Mouse (Mus musculus): ENCODE data around the gene Uspl1. TPM values are rescaled to one million over a fixed set of nuclear protein-coding genes. Genes with fewer than 3 reads are reported as not detected.

The Uspl1 gene
- polyA plus RNA-seq, 1 experiment from 2014 or later = 65.1 TPM

DNA sequence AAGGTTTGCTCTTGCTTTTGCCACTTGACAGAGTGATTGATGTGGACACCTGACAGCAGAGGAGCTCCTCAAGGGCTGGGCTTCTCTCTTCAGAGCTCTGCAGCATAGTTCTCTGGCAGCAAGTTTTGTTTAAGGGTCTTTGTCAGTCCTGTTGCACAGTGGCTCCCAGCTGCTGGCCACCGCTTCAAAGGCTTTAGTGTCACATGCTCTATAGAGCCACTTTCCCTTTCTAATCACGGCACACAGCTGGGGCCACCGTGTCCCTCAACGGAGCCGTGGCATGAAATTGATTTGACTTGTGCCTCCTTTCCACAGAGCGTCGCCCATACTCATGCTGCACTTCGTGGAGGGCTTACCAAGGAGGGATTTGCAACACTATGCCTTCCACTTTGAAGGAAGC is 25.2 kb downstream of the Uspl1 start:
- peak; percentile 94 for ATAC-seq (ENCODE audit: low FRiP score, low TSS enrichment)
- Histone ChIP-seq H3K4me2 (ENCODE audit: low read length) (no peak overlapping the region), H3K27me3 (ENCODE audit: control insufficient read depth, insufficient read depth, low read length) (no peaks in the 10 kb centered on the region), H3K9me3 (ENCODE audit: control insufficient read depth, low read length) (no peaks in the 10 kb centered on the region), H3K9ac (replicated peaks; ENCODE audit: low read length) (no peak overlapping the region), H3K27ac (replicated peaks; ENCODE audit: low read depth, low read length) (peak overlapping the region; percentile 38; the same call in 1 of the 2 replicates), H3K36me3 (ENCODE audit: control insufficient read depth, insufficient read depth, low read length) (peaks cover 55% of the 10 kb centered on the region), H3K4me3 (replicated peaks; ENCODE audit: low read depth, low read length) (no peak overlapping the region), H3K4me1 (ENCODE audit: control insufficient read depth, insufficient read depth, low read length) (0 out of 2 replicates have a peak, but pooled peaks cover 9% of the 10 kb centered on the region)
- 15% methylated on average over 8 of the region's 8 CpGs for whole genome bisulfite sequencing
- DNase-seq = peak; percentile 87

DNA sequence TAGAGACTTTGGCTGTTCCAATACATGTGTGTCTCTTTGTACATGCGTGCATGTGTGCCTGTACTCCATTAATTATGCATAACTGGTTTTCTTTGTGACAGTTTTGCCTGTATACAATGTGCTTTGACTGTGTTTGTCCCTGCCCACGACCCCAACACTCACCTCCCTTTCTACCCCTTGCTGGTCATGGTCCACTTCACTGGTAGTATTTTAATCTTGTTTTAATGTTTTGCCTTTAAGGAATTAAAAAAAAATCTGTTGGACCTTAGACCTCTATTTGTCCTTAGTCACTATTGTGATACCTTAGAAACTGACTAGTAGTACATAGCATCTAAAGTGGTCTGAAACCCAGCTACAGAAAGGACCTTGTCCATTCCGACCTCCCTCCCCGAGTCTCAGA is 26.9 kb downstream of the Uspl1 start:
- 60% methylated on average over 4 of the region's 4 CpGs for WGBS
- Histone ChIP-seq H3K4me1 (ENCODE audit: control insufficient read depth, insufficient read depth, low read length) (0 out of 2 replicates have a peak, but pooled peaks cover 9% of the 10 kb centered on the region), H3K4me3 (replicated peaks; ENCODE audit: low read depth, low read length) (no peak overlapping the region), H3K9me3 (ENCODE audit: control insufficient read depth, low read length) (no peaks in the 10 kb centered on the region), H3K4me2 (ENCODE audit: low read length) (no peak overlapping the region), H3K27ac (replicated peaks; ENCODE audit: low read depth, low read length) (no peak overlapping the region), H3K9ac (replicated peaks; ENCODE audit: low read length) (no peak overlapping the region), H3K27me3 (ENCODE audit: control insufficient read depth, insufficient read depth, low read length) (no peaks in the 10 kb centered on the region), H3K36me3 (ENCODE audit: control insufficient read depth, insufficient read depth, low read length) (peaks cover 59% of the 10 kb centered on the region)
- no peak for DNase-seq
- ATAC-seq (ENCODE audit: low FRiP score, low TSS enrichment) = no peak

DNA sequence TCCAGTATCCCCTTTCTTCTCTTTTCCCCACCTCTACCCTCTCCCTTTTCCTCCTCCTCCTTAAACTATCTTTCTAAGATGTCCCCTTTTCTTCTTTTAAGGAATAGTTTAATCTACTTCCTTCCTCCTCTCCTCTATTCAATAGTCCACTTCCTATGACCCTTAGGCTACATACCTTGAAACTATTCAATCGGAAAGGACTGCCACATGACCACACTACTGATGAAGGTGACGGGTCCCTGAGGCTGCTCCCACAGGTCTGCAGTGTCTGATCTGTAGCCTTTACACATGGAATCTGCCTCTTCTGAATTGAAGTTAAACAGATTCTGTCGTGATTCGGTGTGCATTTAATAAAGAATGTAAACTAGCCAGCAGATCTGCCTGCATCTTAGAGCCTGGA is 28.7 kb downstream of the Uspl1 start:
- Histone ChIP-seq H3K27me3 (ENCODE audit: control insufficient read depth, insufficient read depth, low read length) (no peaks in the 10 kb centered on the region), H3K4me3 (replicated peaks; ENCODE audit: low read depth, low read length) (no peak overlapping the region), H3K4me1 (ENCODE audit: control insufficient read depth, insufficient read depth, low read length) (0 out of 2 replicates have a peak, but pooled peaks cover 9% of the 10 kb centered on the region), H3K36me3 (ENCODE audit: control insufficient read depth, insufficient read depth, low read length) (peaks cover 73% of the 10 kb centered on the region), H3K9ac (replicated peaks; ENCODE audit: low read length) (no peak overlapping the region), H3K4me2 (ENCODE audit: low read length) (no peak overlapping the region), H3K9me3 (ENCODE audit: control insufficient read depth, low read length) (peaks cover 4% of the 10 kb centered on the region; the same call in 1 of the 2 replicates), H3K27ac (replicated peaks; ENCODE audit: low read depth, low read length) (no peak overlapping the region)
- ATAC-seq (ENCODE audit: low FRiP score, low TSS enrichment) (no peak), DNase-seq (no peak)
- WGBS = 81% methylated on average over 4 of the region's 4 CpGs

DNA sequence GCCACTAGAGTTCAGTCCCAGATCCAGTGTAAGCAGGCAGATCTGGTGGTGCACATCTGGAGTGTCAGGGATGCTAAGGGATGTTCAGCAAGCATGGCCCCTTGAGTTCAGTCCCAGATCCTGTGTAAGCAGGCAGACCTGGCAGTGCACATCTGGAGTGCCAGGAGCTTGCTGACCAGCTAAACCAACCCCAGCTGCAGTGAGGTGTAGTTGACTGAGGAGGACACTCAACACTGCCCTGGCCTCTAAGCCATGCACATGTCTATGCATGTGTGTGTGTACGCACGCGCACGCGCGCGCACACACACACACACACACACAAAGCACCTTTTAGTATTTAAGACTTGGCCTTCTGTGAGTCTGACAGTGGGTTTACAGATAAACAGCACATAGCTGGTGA is 31.4 kb downstream of the Uspl1 start:
- DNase-seq (no peak), ATAC-seq (ENCODE audit: low FRiP score, low TSS enrichment) (no peak)
- no peak overlapping the region for H3K4me3 ChIP-seq (replicated peaks; ENCODE audit: low read depth, low read length)
- WGBS = 99% methylated on average over 7 of the region's 7 CpGs
- no peaks in the 10 kb centered on the region for H3K27me3 ChIP-seq (ENCODE audit: control insufficient read depth, insufficient read depth, low read length)
- H3K9ac ChIP-seq (replicated peaks; ENCODE audit: low read length) = no peak overlapping the region
- H3K36me3 ChIP-seq (ENCODE audit: control insufficient read depth, insufficient read depth, low read length) = peaks cover 60% of the 10 kb centered on the region
- H3K27ac ChIP-seq (replicated peaks; ENCODE audit: low read depth, low read length) = no peak overlapping the region
- H3K9me3 ChIP-seq (ENCODE audit: control insufficient read depth, low read length) = peaks cover 6% of the 10 kb centered on the region; the same call in 1 of the 2 replicates
- no peak overlapping the region for H3K4me2 ChIP-seq (ENCODE audit: low read length)
- H3K4me1 ChIP-seq (ENCODE audit: control insufficient read depth, insufficient read depth, low read length) = no peaks in the 10 kb centered on the region

DNA sequence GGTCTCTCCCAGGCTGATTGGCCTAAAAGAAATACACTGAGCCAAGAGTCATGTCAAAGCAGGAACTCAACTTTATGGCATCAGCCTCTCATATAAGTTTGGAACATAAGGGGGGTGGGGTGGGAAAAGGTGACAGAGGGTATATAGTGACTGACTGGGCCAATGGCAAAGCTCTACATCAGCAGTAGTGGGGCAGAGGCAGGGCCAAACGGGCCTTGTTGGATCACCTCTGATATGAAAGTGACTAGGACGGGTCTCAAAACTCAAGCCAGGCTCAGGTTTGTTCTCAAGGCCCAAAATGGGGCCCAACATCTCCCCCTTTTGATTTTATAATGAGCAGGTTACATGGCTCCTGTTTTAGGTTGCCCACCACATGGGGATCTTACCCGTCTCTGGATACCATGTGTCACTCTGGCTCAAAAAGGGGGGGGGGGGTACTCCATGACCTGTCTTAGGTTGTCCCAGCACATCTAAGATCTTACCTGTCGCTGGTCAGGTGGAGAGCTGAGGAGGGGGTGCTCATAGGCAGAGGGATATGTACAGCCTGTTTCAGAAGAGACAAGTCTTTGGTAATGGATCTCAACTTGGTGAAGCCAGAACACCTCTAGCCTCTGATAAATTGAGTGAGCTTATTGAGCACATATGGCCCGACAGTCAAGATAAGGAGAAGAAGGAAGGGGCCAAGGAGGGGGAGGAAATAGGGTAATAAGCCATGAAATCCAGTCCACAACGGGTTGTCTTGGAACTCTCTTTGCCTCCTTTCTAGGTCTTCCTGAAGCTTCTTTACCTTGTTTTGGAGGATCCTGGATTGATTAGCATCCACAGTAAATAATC is 33.6 kb downstream of the Uspl1 start:
- 94% methylated on average over 6 of the region's 6 CpGs for WGBS
- H3K4me3 ChIP-seq (replicated peaks; ENCODE audit: low read depth, low read length) = no peak overlapping the region
- ATAC-seq (ENCODE audit: low FRiP score, low TSS enrichment) (no peak), DNase-seq (no peak)
- H3K9me3 ChIP-seq (ENCODE audit: control insufficient read depth, low read length) = peaks cover 6% of the 10 kb centered on the region; the same call in 1 of the 2 replicates
- no peak overlapping the region for H3K4me2 ChIP-seq (ENCODE audit: low read length)
- H3K36me3 ChIP-seq (ENCODE audit: control insufficient read depth, insufficient read depth, low read length) = peaks cover 47% of the 10 kb centered on the region
- no peak overlapping the region for H3K27ac ChIP-seq (replicated peaks; ENCODE audit: low read depth, low read length)
- H3K9ac ChIP-seq (replicated peaks; ENCODE audit: low read length) = no peak overlapping the region
- H3K4me1 ChIP-seq (ENCODE audit: control insufficient read depth, insufficient read depth, low read length) = no peaks in the 10 kb centered on the region
- H3K27me3 ChIP-seq (ENCODE audit: control insufficient read depth, insufficient read depth, low read length) = no peaks in the 10 kb centered on the region

DNA sequence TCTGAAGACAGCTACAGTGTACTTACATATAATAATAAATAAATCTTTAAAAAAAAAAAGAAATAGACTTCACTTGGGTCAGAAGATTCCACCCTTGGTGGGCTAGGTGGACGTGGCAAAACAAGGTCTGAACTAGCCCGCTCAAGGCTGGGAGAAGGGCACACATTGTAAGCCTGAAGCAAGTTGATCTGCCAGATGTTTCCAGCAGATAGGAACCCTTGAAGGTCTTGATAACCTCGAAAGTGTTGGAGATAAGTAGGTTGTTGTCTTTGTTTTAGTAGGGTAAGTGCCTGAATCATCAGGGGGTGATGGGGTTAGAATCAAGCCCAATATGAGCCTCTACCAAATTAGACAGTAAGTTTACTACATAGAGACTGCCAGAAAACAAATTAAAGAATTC is 35.3 kb downstream of the Uspl1 start:
- peaks cover 30% of the 10 kb centered on the region for H3K36me3 ChIP-seq (ENCODE audit: control insufficient read depth, insufficient read depth, low read length)
- 90% methylated on average over 3 of the region's 3 CpGs for WGBS
- H3K27ac ChIP-seq (replicated peaks; ENCODE audit: low read depth, low read length) = no peak overlapping the region
- DNase-seq = no peak
- H3K4me2 ChIP-seq (ENCODE audit: low read length) = no peak overlapping the region
- H3K4me3 ChIP-seq (replicated peaks; ENCODE audit: low read depth, low read length) = no peak overlapping the region
- no peak for ATAC-seq (ENCODE audit: low FRiP score, low TSS enrichment)
- no peaks in the 10 kb centered on the region for H3K27me3 ChIP-seq (ENCODE audit: control insufficient read depth, insufficient read depth, low read length)
- H3K9me3 ChIP-seq (ENCODE audit: control insufficient read depth, low read length) = peaks cover 6% of the 10 kb centered on the region; the same call in 1 of the 2 replicates
- peaks cover 7% of the 10 kb centered on the region for H3K4me1 ChIP-seq (ENCODE audit: control insufficient read depth, insufficient read depth, low read length)
- no peak overlapping the region for H3K9ac ChIP-seq (replicated peaks; ENCODE audit: low read length)

DNA sequence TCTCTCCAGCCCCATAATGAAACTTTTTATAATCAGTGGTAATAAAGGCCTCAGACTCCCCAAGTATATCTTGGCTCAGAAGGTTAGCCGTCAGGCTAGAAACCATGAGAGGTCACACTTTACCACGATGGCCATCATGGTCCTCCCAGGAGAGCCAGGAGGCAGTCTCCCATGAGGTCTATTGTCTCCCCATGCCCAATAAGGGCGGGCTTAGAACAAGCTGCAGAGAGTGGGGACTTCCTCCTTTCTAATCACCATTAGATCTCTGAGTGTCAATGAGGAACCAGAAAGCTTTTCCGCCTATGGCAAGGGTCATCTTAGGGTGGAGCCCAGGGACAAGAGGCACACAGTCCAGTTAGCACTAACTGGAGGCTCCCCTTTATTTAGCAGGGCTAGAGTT is 37.2 kb downstream of the Uspl1 start:
- no peak for ATAC-seq (ENCODE audit: low FRiP score, low TSS enrichment)
- Histone ChIP-seq H3K4me2 (ENCODE audit: low read length) (no peak overlapping the region), H3K4me1 (ENCODE audit: control insufficient read depth, insufficient read depth, low read length) (peaks cover 11% of the 10 kb centered on the region), H3K4me3 (replicated peaks; ENCODE audit: low read depth, low read length) (no peak overlapping the region), H3K36me3 (ENCODE audit: control insufficient read depth, insufficient read depth, low read length) (peaks cover 11% of the 10 kb centered on the region), H3K9me3 (ENCODE audit: control insufficient read depth, low read length) (peaks cover 6% of the 10 kb centered on the region; the same call in 1 of the 2 replicates), H3K27ac (replicated peaks; ENCODE audit: low read depth, low read length) (no peak overlapping the region), H3K27me3 (ENCODE audit: control insufficient read depth, insufficient read depth, low read length) (no peaks in the 10 kb centered on the region), H3K9ac (replicated peaks; ENCODE audit: low read length) (no peak overlapping the region)
- no peak for DNase-seq
- WGBS = 91% methylated on average over 4 of the region's 4 CpGs

DNA sequence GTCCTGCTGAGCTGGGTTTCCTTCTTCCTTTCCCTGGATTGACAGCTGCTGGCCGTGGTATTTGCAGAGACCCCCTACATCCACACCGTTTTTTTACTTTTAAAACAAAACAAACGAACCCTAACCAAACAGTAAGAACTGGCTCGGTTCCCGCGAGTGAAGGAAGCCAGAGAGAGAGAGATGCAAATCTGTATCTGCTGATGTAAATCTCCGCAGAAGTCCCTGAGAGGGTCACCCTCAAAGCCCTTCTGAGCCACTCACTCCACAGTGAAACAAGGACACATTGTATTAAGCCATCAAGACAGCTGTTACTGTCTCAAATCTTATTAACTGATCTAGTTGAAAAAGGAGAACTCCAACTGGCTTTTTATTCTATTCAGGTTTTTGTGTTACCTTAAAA is 40.5 kb downstream of the Uspl1 start:
- 8% methylated on average over 7 of the region's 7 CpGs for WGBS
- peak overlapping the region; percentile 20; the same call in 1 of the 2 replicates for H3K4me2 ChIP-seq (ENCODE audit: low read length)
- no peaks in the 10 kb centered on the region for H3K27me3 ChIP-seq (ENCODE audit: control insufficient read depth, insufficient read depth, low read length)
- no peak overlapping the region for H3K9ac ChIP-seq (replicated peaks; ENCODE audit: low read length)
- no peaks in the 10 kb centered on the region for H3K36me3 ChIP-seq (ENCODE audit: control insufficient read depth, insufficient read depth, low read length)
- H3K4me1 ChIP-seq (ENCODE audit: control insufficient read depth, insufficient read depth, low read length) = peaks cover 11% of the 10 kb centered on the region
- ATAC-seq (ENCODE audit: low FRiP score, low TSS enrichment) (no peak), DNase-seq (peak; percentile 64)
- H3K4me3 ChIP-seq (replicated peaks; ENCODE audit: low read depth, low read length) = no peak overlapping the region
- no peaks in the 10 kb centered on the region for H3K9me3 ChIP-seq (ENCODE audit: control insufficient read depth, low read length)
- H3K27ac ChIP-seq (replicated peaks; ENCODE audit: low read depth, low read length) = no peak overlapping the region; the same call in 1 of the 2 replicates

All from midbrain, embryonic 14.5 days (tissue).